Mouse (Mus musculus): ENCODE data around the gene Rcan1. TPM values are rescaled to one million over a fixed set of nuclear protein-coding genes. Genes with fewer than 3 reads are reported as not detected.

The Rcan1 gene
- polyA plus RNA-seq, 1 experiment from 2014 or later, result 47.4 TPM

GRCm38 (mm10) chr16:92449080-92449479 is 21.6 kb downstream of the Rcan1 start:
- Histone ChIP-seq H3K27me3 (no peaks in the 10 kb centered on the region), H3K36me3 (peaks cover 15% of the 10 kb centered on the region; the same call in 1 of the 2 replicates), H3K4me3 (replicated peaks) (no peak overlapping the region), H3K9me3 (no peaks in the 10 kb centered on the region), H3K4me1 (replicated peaks) (peaks cover 7% of the 10 kb centered on the region), H3K27ac (no peak overlapping the region), H3K9ac (replicated peaks) (no peak overlapping the region), H3K4me2 (replicated peaks) (no peak overlapping the region)
- 97% methylated on average over 14 of the region's 14 CpGs for WGBS
- ATAC-seq, result no peak

GRCm38 (mm10) chr16:92445377-92445776 is 25.3 kb downstream of the Rcan1 start:
- Histone ChIP-seq H3K4me3 (replicated peaks) (no peak overlapping the region), H3K36me3 (peaks cover 3% of the 10 kb centered on the region; the same call in 1 of the 2 replicates), H3K4me2 (replicated peaks) (no peak overlapping the region), H3K9me3 (no peaks in the 10 kb centered on the region), H3K27me3 (no peaks in the 10 kb centered on the region), H3K9ac (replicated peaks) (no peak overlapping the region), H3K4me1 (replicated peaks) (peaks cover 18% of the 10 kb centered on the region), H3K27ac (no peak overlapping the region)
- 62% methylated on average over 10 of the region's 10 CpGs for WGBS
- no peak for ATAC-seq

GRCm38 (mm10) chr16:92443644-92444113 is 27.0 kb downstream of the Rcan1 start:
- H3K27ac ChIP-seq, result no peak overlapping the region
- WGBS, result 80% methylated on average over 13 of the region's 13 CpGs
- H3K9ac ChIP-seq (replicated peaks), result no peak overlapping the region
- H3K4me2 ChIP-seq (replicated peaks), result no peak overlapping the region
- H3K4me1 ChIP-seq (replicated peaks), result peaks cover 24% of the 10 kb centered on the region
- no peak overlapping the region for H3K4me3 ChIP-seq (replicated peaks)
- no peaks in the 10 kb centered on the region for H3K27me3 ChIP-seq
- no peak for ATAC-seq
- no peaks in the 10 kb centered on the region for H3K36me3 ChIP-seq
- no peaks in the 10 kb centered on the region for H3K9me3 ChIP-seq

- Histone ChIP-seq H3K4me1 (replicated peaks) (peaks cover 28% of the 10 kb centered on the region), H3K36me3 (no peaks in the 10 kb centered on the region), H3K27me3 (no peaks in the 10 kb centered on the region), H3K4me2 (replicated peaks) (no peak overlapping the region), H3K9me3 (no peaks in the 10 kb centered on the region), H3K27ac (no peak overlapping the region), H3K9ac (replicated peaks) (no peak overlapping the region), H3K4me3 (replicated peaks) (no peak overlapping the region)
- no peak for ATAC-seq
- WGBS, result 94% methylated on average over 4 of the region's 4 CpGs
Measured at GRCm38 (mm10) chr16:92442946-92443345, 27.7 kb downstream of the Rcan1 start.

- no peaks in the 10 kb centered on the region for H3K36me3 ChIP-seq
- no peak overlapping the region for H3K9ac ChIP-seq (replicated peaks)
- H3K4me3 ChIP-seq (replicated peaks), result no peak overlapping the region
- peaks cover 29% of the 10 kb centered on the region for H3K4me1 ChIP-seq (replicated peaks)
- H3K27me3 ChIP-seq, result no peaks in the 10 kb centered on the region
- H3K4me2 ChIP-seq (replicated peaks), result no peak overlapping the region
- no peaks in the 10 kb centered on the region for H3K9me3 ChIP-seq
- no peak overlapping the region for H3K27ac ChIP-seq
- no peak for ATAC-seq
- 89% methylated on average over 11 of the region's 11 CpGs for WGBS
Measured at GRCm38 (mm10) chr16:92442150-92442549, 28.5 kb downstream of the Rcan1 start.

- H3K4me1 ChIP-seq (replicated peaks), result peaks cover 29% of the 10 kb centered on the region
- H3K36me3 ChIP-seq, result no peaks in the 10 kb centered on the region
- H3K9ac ChIP-seq (replicated peaks), result no peak overlapping the region
- H3K27me3 ChIP-seq, result no peaks in the 10 kb centered on the region
- no peaks in the 10 kb centered on the region for H3K9me3 ChIP-seq
- H3K4me3 ChIP-seq (replicated peaks), result no peak overlapping the region
- no peak for ATAC-seq
- no peak overlapping the region for H3K27ac ChIP-seq
- WGBS, result 69% methylated on average over 3 of the region's 3 CpGs
- H3K4me2 ChIP-seq (replicated peaks), result no peak overlapping the region
Measured at GRCm38 (mm10) chr16:92441203-92441602, 29.5 kb downstream of the Rcan1 start.

- Histone ChIP-seq H3K36me3 (no peaks in the 10 kb centered on the region), H3K4me1 (replicated peaks) (peaks cover 29% of the 10 kb centered on the region), H3K27me3 (no peaks in the 10 kb centered on the region), H3K9ac (replicated peaks) (no peak overlapping the region), H3K27ac (peak overlapping the region; percentile 21; the same call in 1 of the 2 replicates), H3K4me2 (replicated peaks) (no peak overlapping the region), H3K4me3 (replicated peaks) (no peak overlapping the region), H3K9me3 (no peaks in the 10 kb centered on the region)
- WGBS, result 86% methylated on average over 7 of the region's 8 CpGs
- ATAC-seq, result no peak
Measured at GRCm38 (mm10) chr16:92440229-92440628, 30.4 kb downstream of the Rcan1 start.

GRCm38 (mm10) chr16:92439775-92440174 is 30.9 kb downstream of the Rcan1 start:
- no peak for ATAC-seq
- Histone ChIP-seq H3K4me1 (replicated peaks) (peaks cover 29% of the 10 kb centered on the region), H3K9me3 (no peaks in the 10 kb centered on the region), H3K9ac (replicated peaks) (no peak overlapping the region), H3K36me3 (no peaks in the 10 kb centered on the region), H3K27me3 (no peaks in the 10 kb centered on the region), H3K4me3 (replicated peaks) (no peak overlapping the region), H3K27ac (peak overlapping the region; percentile 21; the same call in 1 of the 2 replicates), H3K4me2 (replicated peaks) (no peak overlapping the region)
- 75% methylated on average over 2 of the region's 2 CpGs for WGBS

GRCm38 (mm10) chr16:92435431-92435985 is 35.2 kb downstream of the Rcan1 start:
- ATAC-seq, result no peak
- Histone ChIP-seq H3K9ac (replicated peaks) (no peak overlapping the region), H3K9me3 (no peaks in the 10 kb centered on the region)

GRCm38 (mm10) chr16:92433176-92433575 is 37.5 kb downstream of the Rcan1 start:
- Histone ChIP-seq H3K36me3 (peaks cover 23% of the 10 kb centered on the region), H3K27me3 (no peaks in the 10 kb centered on the region), H3K4me2 (replicated peaks) (no peak overlapping the region), H3K9me3 (no peaks in the 10 kb centered on the region), H3K9ac (replicated peaks) (no peak overlapping the region), H3K4me3 (replicated peaks) (no peak overlapping the region), H3K4me1 (replicated peaks) (peaks cover 13% of the 10 kb centered on the region), H3K27ac (no peak overlapping the region)
- ATAC-seq, result no peak
- 98% methylated on average over 3 of the region's 3 CpGs for WGBS

More at GRCm38 (mm10) chr16:92435431-92435985, 35.2 kb downstream of the Rcan1 start:
- Histone ChIP-seq H3K36me3 (peaks cover 23% of the 10 kb centered on the region), H3K4me2 (replicated peaks) (no peak overlapping the region), H3K27ac (0 out of 2 replicates have a peak overlapping the region, but pooled peaks have one; percentile 20), H3K4me3 (replicated peaks) (no peak overlapping the region), H3K27me3 (no peaks in the 10 kb centered on the region), H3K4me1 (replicated peaks) (peaks cover 16% of the 10 kb centered on the region)
- 82% methylated on average over 18 of the region's 18 CpGs for WGBS

- Histone ChIP-seq H3K9me3 (no peaks in the 10 kb centered on the region), H3K4me1 (replicated peaks) (peaks cover 32% of the 10 kb centered on the region), H3K36me3 (peaks cover 23% of the 10 kb centered on the region), H3K4me2 (replicated peaks) (no peak overlapping the region), H3K27ac (no peak overlapping the region), H3K4me3 (replicated peaks) (no peak overlapping the region), H3K9ac (replicated peaks) (no peak overlapping the region), H3K27me3 (no peaks in the 10 kb centered on the region)
- ATAC-seq, result no peak
- WGBS, result 98% methylated on average over 8 of the region's 8 CpGs
Measured at GRCm38 (mm10) chr16:92430731-92431130, 39.9 kb downstream of the Rcan1 start.

GRCm38 (mm10) chr16:92428197-92428950 is 42.3 kb downstream of the Rcan1 start:
- no peaks in the 10 kb centered on the region for H3K27me3 ChIP-seq
- H3K36me3 ChIP-seq, result peaks cover 16% of the 10 kb centered on the region
- H3K4me1 ChIP-seq (replicated peaks), result peaks cover 41% of the 10 kb centered on the region
- no peak overlapping the region for H3K27ac ChIP-seq
- no peak overlapping the region for H3K9ac ChIP-seq (replicated peaks)
- WGBS, result 69% methylated on average over 19 of the region's 19 CpGs
- no peak overlapping the region for H3K4me2 ChIP-seq (replicated peaks)
- ATAC-seq, result no peak
- H3K9me3 ChIP-seq, result no peaks in the 10 kb centered on the region
- H3K4me3 ChIP-seq (replicated peaks), result no peak overlapping the region

All from midbrain, embryonic 13.5 days (tissue).